Mouse (Mus musculus): ENCODE measurements around the gene Txnrd1.

DNA sequence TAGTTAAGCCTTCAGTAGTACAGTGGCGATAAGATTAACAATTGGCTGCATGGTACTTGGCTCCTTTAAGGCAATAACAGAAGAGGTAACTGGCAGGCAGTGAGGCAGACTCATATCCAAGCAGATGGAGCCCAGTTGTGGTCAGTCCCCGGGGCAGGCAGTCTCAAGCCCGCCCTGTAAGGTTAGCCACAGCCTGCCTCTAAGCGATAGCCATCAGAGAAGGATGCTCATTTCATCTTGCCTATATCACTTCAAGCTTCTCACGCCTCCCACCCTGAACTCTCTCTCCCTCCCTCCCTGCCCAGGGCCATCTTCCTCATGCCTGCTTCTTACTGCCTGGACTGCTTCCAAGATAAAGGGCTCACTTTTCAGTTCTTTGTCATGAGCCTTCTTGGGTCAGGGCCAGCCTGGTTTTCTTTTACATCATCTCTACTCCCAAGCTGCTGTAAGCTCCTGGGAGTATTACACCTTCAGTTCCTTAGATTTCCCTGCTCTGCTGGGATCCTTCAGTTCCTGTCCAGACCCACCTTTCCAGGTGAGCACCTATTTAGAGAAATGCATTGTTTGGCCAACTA, 29.4 kb downstream of the Txnrd1 start:
- TF ChIP-seq POLR2A (IDR thresholded peaks at IDR 0.05; ENCODE audit: low read depth, low read length): no peak
- no peak for TF ChIP-seq CTCF (conservative IDR thresholded peaks at IDR 0.05; ENCODE audit: insufficient read depth, insufficient read length, low read depth, low read length)
